Mouse (Mus musculus) lung, embryonic 15.5 days (tissue): ENCODE data around the gene Tyms. TPM values are rescaled to one million over a fixed set of nuclear protein-coding genes. Genes with fewer than 3 reads are reported as not detected.
"Not testable (repeated sequence)": the region's sequence is repeated elsewhere in the genome, so short reads cannot be mapped to it uniquely, and the experiment has no call there.

Experiments
- ATAC-seq: fragments of 200-750 bp; cut with Nextera tagmentation; 2 replicates; pipeline ENCODE4 v1.8.0; 2017; ENCODE audit warnings: moderate number of reproducible peaks, borderline replicate concordance; ENCODE audit not compliant: low FRiP score, low TSS enrichment; ENCODE audit errors: extremely low read depth
- H3K27ac ChIP-seq: fragments of 300-500 bp; sonication (generic); 2 replicates; pipeline ENCODE4 v1.5.1; 2015; ENCODE audit warnings: moderate library complexity, mild to moderate bottlenecking, inconsistent platforms
- H3K27me3 ChIP-seq: fragments of 300-500 bp; sonication (generic); 2 replicates; pipeline ENCODE4 v1.6.1; 2015; ENCODE audit warnings: inconsistent platforms
- H3K36me3 ChIP-seq: fragments of 300-500 bp; sonication (generic); 2 replicates; pipeline ENCODE4 v1.6.1; 2015; ENCODE audit warnings: inconsistent platforms
- H3K4me1 ChIP-seq: fragments of 300-500 bp; sonication (generic); 2 replicates; pipeline ENCODE4 v1.6.1; 2015; ENCODE audit warnings: inconsistent platforms
- H3K4me2 ChIP-seq: fragments of 300-500 bp; sonication (generic); 2 replicates; pipeline ENCODE4 v1.6.1; 2015; ENCODE audit warnings: inconsistent platforms, mild to moderate bottlenecking, moderate library complexity
- H3K4me3 ChIP-seq: fragments of 300-500 bp; sonication (generic); 2 replicates; pipeline ENCODE4 v1.5.1; 2015; ENCODE audit warnings: mild to moderate bottlenecking, inconsistent platforms
- H3K9ac ChIP-seq: fragments of 300-500 bp; sonication (generic); 2 replicates; pipeline ENCODE4 v1.6.1; 2015; ENCODE audit warnings: inconsistent platforms
- H3K9me3 ChIP-seq: fragments of 300-500 bp; sonication (generic); 2 replicates; pipeline ENCODE4 v1.6.1; 2016; ENCODE audit warnings: inconsistent platforms
- WGBS: fragments of 180-500 bp; shearing (Covaris S2); methylation state at CpG from one replicate; pipeline ENCODE4 v1.1.7; 2015; 5-methylcytosine and 5-hydroxymethylcytosine counted together
- polyA plus RNA-seq: library from polyadenylated mRNA; unstranded; fragments of >200 nt; fragmentation: Nextera tagmentation; extraction: Ambion mirVana; gene quantifications from 2 replicates; pipeline ENCODE4 v1.2.1, GENCODE M21; 2015

The Tyms gene
- polyA plus RNA-seq, 1 experiment from 2014 or later = 325 TPM

DNA sequence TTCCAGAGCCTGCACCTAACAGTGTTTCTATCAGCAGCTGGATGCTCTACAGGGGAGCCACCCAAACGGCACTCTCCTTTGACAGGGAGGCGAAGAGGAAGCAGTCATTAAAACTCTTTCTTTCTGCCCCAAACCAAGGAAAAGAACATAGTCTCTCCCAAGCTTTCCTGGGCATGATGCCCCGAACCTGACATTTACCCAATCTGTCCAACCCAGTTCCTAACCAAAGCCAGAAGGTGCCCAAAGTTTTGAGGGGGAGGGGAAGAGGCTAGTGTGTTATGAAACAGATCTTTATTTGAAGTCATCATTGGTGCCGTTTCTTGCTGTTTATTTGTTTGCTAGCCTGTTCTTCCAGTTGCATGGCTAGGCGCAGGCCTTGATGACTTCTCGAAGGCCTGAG lies 22.3 kb upstream of the Tyms start:
- Histone ChIP-seq H3K4me3 (no peak overlapping the region), H3K9ac (no peak overlapping the region), H3K27ac (no peak overlapping the region), H3K9me3 (no peaks in the 10 kb centered on the region), H3K4me2 (no peak overlapping the region), H3K36me3 (no peaks in the 10 kb centered on the region), H3K27me3 (no peaks in the 10 kb centered on the region), H3K4me1 (no peaks in the 10 kb centered on the region)
- ATAC-seq = no peak
- 63% methylated on average over 6 of the region's 6 CpGs for WGBS

DNA sequence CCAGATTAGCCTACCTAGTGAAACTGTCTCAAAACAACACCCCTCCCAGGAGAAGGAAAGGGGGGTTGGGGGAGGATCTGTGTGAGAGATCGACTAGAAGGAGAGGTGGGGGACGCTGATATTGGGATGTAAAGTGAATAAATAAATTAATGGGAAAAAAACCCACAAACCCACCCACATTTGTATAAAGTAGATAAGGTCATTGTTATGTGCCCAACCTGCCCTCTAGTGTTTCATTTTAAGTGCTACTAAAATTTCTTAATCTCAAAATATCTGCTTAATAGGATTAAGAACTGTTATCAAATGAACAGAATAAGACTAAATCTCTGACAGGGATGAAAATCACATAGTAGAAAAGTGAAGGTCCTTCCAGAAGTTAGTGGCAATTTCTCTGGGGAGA lies 21.0 kb upstream of the Tyms start:
- H3K4me3 ChIP-seq = no peak overlapping the region
- H3K4me1 ChIP-seq = no peaks in the 10 kb centered on the region
- H3K27me3 ChIP-seq = no peaks in the 10 kb centered on the region
- H3K27ac ChIP-seq = no peak overlapping the region
- WGBS = 41% methylated on average over 2 of the region's 2 CpGs
- no peak overlapping the region for H3K9ac ChIP-seq
- H3K9me3 ChIP-seq = no peaks in the 10 kb centered on the region
- H3K4me2 ChIP-seq = no peak overlapping the region
- no peaks in the 10 kb centered on the region for H3K36me3 ChIP-seq
- ATAC-seq = no peak

DNA sequence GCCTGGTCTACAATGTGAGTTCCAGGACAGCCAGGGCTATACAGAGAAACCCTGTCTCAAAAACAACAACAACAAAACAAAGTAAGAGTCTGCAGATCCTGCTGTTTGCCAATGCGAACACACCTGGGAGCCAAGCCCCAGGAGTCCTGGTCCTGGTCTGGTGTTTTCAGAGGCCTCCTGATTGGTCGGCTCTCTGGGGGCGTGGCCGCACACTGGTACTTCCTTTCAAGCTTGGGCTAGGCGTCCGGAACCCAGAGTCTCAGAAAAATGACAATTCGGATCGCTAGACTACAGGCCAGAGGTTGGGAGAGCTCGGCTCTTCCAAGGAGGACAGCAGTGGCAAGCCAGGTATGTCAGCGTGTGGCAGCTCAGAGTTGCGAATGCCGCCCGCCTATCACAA lies 19.3 kb upstream of the Tyms start:
- Histone ChIP-seq H3K4me2 (no peak overlapping the region), H3K9me3 (no peaks in the 10 kb centered on the region), H3K27me3 (no peaks in the 10 kb centered on the region), H3K4me3 (no peak overlapping the region), H3K4me1 (no peaks in the 10 kb centered on the region), H3K36me3 (no peaks in the 10 kb centered on the region), H3K27ac (no peak overlapping the region), H3K9ac (no peak overlapping the region)
- 51% methylated on average over 13 of the region's 13 CpGs for WGBS
- no peak for ATAC-seq

DNA sequence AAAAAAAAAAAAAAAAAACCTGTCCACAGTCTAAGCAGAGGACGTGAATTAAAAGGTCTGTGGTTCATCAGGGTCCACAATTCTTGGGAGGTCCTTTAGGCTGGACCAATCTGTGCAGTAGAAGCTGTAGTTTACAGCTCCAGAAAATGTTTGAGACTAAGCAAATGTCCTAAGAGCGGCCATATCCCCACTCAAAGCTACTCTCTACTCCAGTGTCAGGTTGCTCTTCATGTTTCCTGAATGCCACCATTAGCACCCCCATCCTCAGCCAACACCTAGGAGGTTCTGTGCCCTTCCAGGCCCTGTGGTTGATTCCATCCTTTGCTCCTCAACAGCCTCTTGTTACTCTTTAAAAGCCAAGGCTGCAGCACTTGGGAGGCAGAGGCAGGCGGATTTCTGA lies 1.0 kb downstream of the Tyms start:
- peak; percentile 28; the same call in 1 of the 2 replicates for ATAC-seq
- H3K4me3 ChIP-seq = peak overlapping the region; percentile 81
- peaks cover 14% of the 10 kb centered on the region for H3K4me1 ChIP-seq
- 0 out of 2 replicates have a peak overlapping the region, but pooled peaks have one; percentile 93 for H3K27ac ChIP-seq
- 19% methylated on average over 3 of the region's 3 CpGs for WGBS
- no peaks in the 10 kb centered on the region for H3K9me3 ChIP-seq
- H3K9ac ChIP-seq = peak overlapping the region; percentile 79
- peaks cover 35% of the 10 kb centered on the region for H3K36me3 ChIP-seq
- no peaks in the 10 kb centered on the region for H3K27me3 ChIP-seq
- H3K4me2 ChIP-seq = peak overlapping the region; percentile 75

DNA sequence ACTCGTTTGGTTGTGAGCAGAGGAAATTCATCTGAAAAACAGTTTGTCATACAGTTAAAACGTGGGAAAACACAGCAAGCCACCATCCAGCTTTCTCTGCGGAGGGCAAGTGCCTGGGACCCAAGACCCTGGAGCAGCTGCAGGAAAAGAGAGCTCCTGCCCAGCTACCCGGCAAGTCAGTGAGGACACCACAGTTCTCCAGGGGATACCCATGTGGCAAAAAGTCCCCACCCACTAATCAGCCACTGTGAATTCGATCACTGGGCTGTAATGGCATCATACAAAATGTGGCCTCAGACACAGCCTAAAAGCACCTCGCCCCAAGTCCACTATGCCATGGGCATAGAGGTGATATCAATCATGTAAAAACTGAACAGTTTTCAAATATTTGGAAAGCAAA lies 1.7 kb downstream of the Tyms start:
- no peak for ATAC-seq
- Histone ChIP-seq H3K4me1 (peaks cover 14% of the 10 kb centered on the region), H3K27ac (no peak overlapping the region), H3K4me2 (peak overlapping the region; percentile 75), H3K9me3 (no peaks in the 10 kb centered on the region), H3K27me3 (no peaks in the 10 kb centered on the region), H3K9ac (0 out of 2 replicates have a peak overlapping the region, but pooled peaks have one; percentile 79), H3K36me3 (peaks cover 39% of the 10 kb centered on the region), H3K4me3 (peak overlapping the region; percentile 81)
- WGBS = 65% methylated on average over 6 of the region's 6 CpGs

DNA sequence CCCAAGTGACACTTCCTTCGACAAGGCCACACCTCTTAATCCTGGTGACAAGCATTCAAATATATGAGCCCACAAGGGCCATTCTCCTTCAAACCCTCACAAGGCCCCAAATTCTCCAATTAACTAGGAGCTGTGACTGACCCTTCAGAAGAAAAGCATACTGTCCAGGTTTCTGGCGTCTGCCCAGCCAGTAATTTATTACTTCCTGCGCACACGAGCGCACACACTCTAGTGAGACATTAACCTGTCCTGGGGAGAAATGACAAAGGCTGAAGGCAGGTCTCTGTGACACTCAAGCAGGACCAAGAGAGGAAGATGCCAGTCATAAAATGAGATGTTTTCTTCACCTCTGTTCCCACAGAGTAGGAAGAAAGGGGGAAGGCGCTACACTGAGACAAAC lies 5.7 kb downstream of the Tyms start:
- Histone ChIP-seq H3K27me3 (no peaks in the 10 kb centered on the region), H3K9me3 (no peaks in the 10 kb centered on the region), H3K4me3 (no peak overlapping the region), H3K27ac (no peak overlapping the region), H3K36me3 (peaks cover 62% of the 10 kb centered on the region), H3K4me2 (no peak overlapping the region), H3K9ac (no peak overlapping the region), H3K4me1 (peaks cover 14% of the 10 kb centered on the region)
- no peak for ATAC-seq
- WGBS = 65% methylated on average over 6 of the region's 6 CpGs

DNA sequence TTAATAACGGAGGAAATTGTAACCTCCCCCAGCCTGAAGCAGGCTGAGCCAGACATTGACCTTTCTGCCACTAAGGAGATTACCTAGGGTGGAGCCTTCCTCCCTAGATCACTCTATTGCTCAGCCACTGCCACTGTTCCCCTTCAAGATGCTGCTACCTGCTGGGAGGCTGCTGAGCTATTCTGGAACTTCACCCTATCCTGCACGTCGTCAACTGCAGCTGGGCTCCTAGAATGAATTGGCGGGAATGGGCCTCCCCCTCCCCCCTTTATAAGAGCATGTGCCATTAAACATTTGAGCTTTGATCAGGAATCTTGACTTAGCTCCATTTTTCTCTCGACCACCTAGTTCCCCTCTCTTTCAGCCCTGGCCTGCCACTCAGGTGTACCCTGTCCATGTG lies 13.8 kb downstream of the Tyms start:
- H3K4me1 ChIP-seq, H3K4me3 ChIP-seq, H3K9ac ChIP-seq, H3K9me3 ChIP-seq, H3K4me2 ChIP-seq, H3K27me3 ChIP-seq, ATAC-seq, H3K27ac ChIP-seq: not testable (repeated sequence)
- WGBS = 73% methylated on average over 5 of the region's 5 CpGs
- H3K36me3 ChIP-seq = peaks cover 37% of the 10 kb centered on the region

DNA sequence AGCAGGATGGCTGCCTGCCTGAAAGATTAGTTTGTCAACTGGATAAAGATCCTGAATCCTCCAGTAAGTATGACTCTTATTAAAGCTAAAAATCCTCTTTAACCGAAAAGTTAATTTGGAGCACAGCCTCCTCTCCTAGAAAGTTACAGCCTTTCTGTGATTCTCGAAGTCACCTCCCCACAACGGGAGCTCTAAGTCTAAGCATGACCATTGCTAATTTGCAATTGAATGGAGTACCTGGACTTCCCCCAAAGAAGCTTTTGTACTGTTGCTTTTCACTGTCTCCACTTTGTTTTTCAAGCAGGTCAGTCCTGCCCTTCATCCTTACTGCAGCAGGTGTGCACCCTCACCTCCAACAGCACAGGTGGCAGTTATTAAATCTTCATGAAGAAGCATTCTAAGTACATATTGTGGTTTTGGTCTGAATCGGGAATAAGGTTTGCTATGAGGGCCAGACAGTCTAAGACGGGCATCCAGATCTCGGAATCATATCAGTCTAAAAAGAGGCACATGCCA lies 15.1 kb downstream of the Tyms start:
- Histone ChIP-seq H3K9ac (no peak overlapping the region), H3K27ac (no peak overlapping the region), H3K4me3 (no peak overlapping the region), H3K27me3 (no peaks in the 10 kb centered on the region), H3K9me3 (no peaks in the 10 kb centered on the region), H3K36me3 (peaks cover 27% of the 10 kb centered on the region), H3K4me2 (no peak overlapping the region), H3K4me1 (no peaks in the 10 kb centered on the region)
- no peak for ATAC-seq
- 90% methylated on average over 6 of the region's 6 CpGs for WGBS

DNA sequence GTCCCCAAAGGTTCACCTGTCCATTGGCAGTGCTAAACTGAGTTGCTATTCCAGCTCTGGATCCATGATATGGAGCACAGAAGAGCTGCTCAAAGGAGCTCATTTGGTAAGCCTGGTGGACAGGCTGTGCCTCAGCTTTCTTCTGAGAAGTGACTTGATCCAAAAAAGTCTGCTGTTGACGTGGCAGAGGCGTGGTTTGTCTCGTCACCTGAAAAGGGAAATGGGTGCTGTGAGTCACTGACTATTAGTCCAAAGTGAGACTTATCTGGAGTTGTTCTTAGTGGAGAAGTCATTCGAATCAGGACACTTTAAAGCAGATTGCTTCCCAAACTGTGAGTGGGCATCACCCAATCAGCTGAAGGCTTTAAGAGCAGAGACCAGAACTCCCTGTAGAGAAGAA lies 33.6 kb downstream of the Tyms start:
- WGBS = 68% methylated on average over 4 of the region's 4 CpGs
- ATAC-seq, H3K4me1 ChIP-seq, H3K27ac ChIP-seq, H3K9me3 ChIP-seq, H3K4me3 ChIP-seq, H3K4me2 ChIP-seq, H3K36me3 ChIP-seq, H3K27me3 ChIP-seq, H3K9ac ChIP-seq: not testable (repeated sequence)

DNA sequence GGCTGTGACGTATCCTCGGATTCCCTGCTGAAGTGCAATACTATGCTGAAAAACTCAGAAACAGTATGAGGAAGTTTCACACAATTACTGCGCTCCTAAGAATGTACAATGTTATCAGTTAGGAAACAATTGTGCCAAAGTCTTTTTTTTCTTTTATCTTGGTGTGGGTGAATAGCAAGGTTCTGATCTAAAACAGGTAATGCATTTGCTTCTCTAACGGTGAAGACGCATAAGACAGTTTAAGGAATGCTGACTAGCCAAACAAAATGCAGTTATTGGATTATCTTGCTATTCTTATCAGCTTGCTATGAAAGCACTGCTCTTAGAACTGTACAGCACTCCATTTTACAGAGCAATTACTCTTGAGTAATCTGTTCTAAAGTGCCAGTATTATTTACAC lies 34.1 kb downstream of the Tyms start:
- not testable (repeated sequence) for H3K36me3 ChIP-seq, H3K27ac ChIP-seq, ATAC-seq, H3K4me2 ChIP-seq, H3K9me3 ChIP-seq, H3K9ac ChIP-seq, H3K4me1 ChIP-seq, H3K27me3 ChIP-seq, H3K4me3 ChIP-seq
- WGBS = 72% methylated on average over 5 of the region's 5 CpGs

DNA sequence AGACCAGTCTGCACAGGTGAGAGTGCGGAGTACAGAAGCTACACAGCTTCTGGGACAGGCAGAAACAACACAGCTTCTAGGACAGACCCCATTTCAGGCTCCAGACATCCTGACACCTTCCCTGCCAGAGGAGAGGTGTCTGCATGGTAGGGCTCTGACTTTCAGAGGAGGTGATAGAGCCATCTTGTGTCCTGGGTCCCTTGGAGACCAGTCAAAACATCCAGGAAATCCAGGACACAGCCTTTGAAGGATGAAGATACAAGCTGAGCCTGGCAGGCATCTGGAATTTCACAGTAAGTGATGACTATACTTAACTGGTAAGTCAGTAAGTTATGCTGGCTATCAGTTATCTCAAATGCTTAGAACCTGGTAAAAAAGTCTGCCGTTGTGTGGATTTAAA lies 36.3 kb downstream of the Tyms start:
- H3K36me3 ChIP-seq, H3K4me1 ChIP-seq, H3K9ac ChIP-seq, H3K27ac ChIP-seq, ATAC-seq, H3K9me3 ChIP-seq, H3K4me2 ChIP-seq, H3K4me3 ChIP-seq, H3K27me3 ChIP-seq: not testable (repeated sequence)
- WGBS = 89% methylated on average over 2 of the region's 2 CpGs

DNA sequence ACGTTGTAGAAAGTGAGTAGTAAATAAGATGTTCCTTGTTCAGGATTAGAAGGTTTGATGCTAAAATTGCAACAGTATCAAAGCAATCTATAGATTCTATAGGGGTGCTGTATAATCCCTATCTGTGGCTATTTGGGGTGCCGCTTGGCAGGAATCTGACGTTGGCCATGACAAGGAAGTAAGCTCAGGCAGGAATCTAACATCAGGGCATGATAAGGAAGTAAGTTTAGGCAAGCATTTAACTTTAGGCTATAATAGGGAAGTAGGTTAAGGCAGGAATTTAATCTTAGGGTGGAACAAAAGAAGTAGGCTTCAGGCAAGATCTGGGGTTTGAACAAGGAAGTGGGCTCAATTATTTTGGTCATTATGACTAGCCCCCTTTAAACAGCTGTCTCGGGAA lies 37.6 kb downstream of the Tyms start:
- H3K9ac ChIP-seq, H3K36me3 ChIP-seq, ATAC-seq, H3K27me3 ChIP-seq, H3K4me3 ChIP-seq, H3K4me1 ChIP-seq, H3K4me2 ChIP-seq, H3K9me3 ChIP-seq, H3K27ac ChIP-seq: not testable (repeated sequence)
- WGBS = 83% methylated on average over 4 of the region's 4 CpGs

DNA sequence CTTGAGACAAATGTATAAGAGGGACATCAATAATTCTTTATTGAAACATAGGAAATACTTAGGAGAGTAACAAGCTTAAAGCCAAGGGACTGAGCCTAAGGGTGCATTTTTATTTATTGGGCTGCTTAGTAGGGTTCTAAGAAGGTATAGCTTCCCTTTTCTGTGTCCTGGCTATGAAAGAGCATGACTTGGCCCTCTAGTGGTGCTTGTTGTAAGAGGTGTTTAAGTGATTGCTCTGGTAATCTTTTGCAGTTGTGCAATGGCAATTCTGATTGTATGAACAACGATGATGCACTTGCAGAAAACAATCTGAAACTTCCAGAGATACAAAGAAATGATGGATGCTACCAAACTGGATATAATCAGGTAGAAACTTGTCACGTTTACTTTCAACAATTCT lies 58.8 kb downstream of the Tyms start:
- Histone ChIP-seq H3K27ac (no peak overlapping the region), H3K4me3 (no peak overlapping the region), H3K4me1 (0 out of 2 replicates have a peak, but pooled peaks cover 4% of the 10 kb centered on the region), H3K4me2 (no peak overlapping the region), H3K27me3 (no peaks in the 10 kb centered on the region), H3K9ac (no peak overlapping the region), H3K9me3 (no peaks in the 10 kb centered on the region), H3K36me3 (no peaks in the 10 kb centered on the region)
- no peak for ATAC-seq
- 57% methylated on average over 2 of the region's 2 CpGs for WGBS
